Mouse (Mus musculus) C2C12 (cell line): ENCODE results near the gene Hmgcs1. TPM values are rescaled to one million over a fixed set of nuclear protein-coding genes. Genes with fewer than 3 reads are reported as not detected.

Source experiments
- H3K27me3 ChIP-seq: one replicate; pipeline ENCODE4 v1.6.1; 2011; ENCODE audit not compliant: control insufficient read depth, insufficient read depth, insufficient read length
- H3K36me3 ChIP-seq: one replicate; pipeline ENCODE4 v1.6.1; 2011; ENCODE audit not compliant: control insufficient read depth, insufficient read depth
- H3K4me3 ChIP-seq: one replicate; pipeline ENCODE4 v1.5.1; 2011; ENCODE audit warnings: mild to moderate bottlenecking, control low read depth; ENCODE audit not compliant: poor library complexity, insufficient read depth, severe bottlenecking
- H3K79me2 ChIP-seq: one replicate; pipeline ENCODE4 v1.6.1; 2011; ENCODE audit not compliant: control insufficient read depth, insufficient read depth
- H3K79me3 ChIP-seq: one replicate; pipeline ENCODE4 v1.6.1; 2011; ENCODE audit warnings: low read depth, control low read depth
- H3ac ChIP-seq: one replicate; pipeline ENCODE3; 2011; ENCODE audit warnings: low read depth; ENCODE audit not compliant: control insufficient read depth, insufficient read length
- CEBPB ChIP-seq: IDR thresholded peaks from one replicate; pipeline ENCODE4 v1.6.1; 2011; ENCODE audit warnings: low read depth, mild to moderate bottlenecking, control low read depth, moderate library complexity
- CTCF ChIP-seq: IDR thresholded peaks from one replicate; pipeline ENCODE4 v1.5.1; 2011; ENCODE audit not compliant: control insufficient read depth, insufficient read depth, insufficient read length
- FOSL1 ChIP-seq: IDR thresholded peaks from one replicate; pipeline ENCODE4 v1.8.0; 2011; ENCODE audit warnings: mild to moderate bottlenecking, low read length; ENCODE audit not compliant: poor library complexity, insufficient read depth, severe bottlenecking
- MAX ChIP-seq: IDR thresholded peaks from one replicate; pipeline ENCODE4 v1.6.1; 2011; ENCODE audit warnings: mild to moderate bottlenecking, control low read depth
- MYOD1 ChIP-seq: IDR thresholded peaks from one replicate; pipeline ENCODE4 v1.6.1; 2011; ENCODE audit warnings: low read depth; ENCODE audit not compliant: control insufficient read depth, insufficient read length
- MYOG ChIP-seq: IDR thresholded peaks from one replicate; pipeline ENCODE4 v1.6.1; 2011; ENCODE audit not compliant: control insufficient read depth, insufficient read length; ENCODE audit errors: extremely low read depth
- USF1 ChIP-seq: IDR thresholded peaks from one replicate; pipeline ENCODE4 v1.6.1; 2011; ENCODE audit warnings: low read depth, mild to moderate bottlenecking, control low read depth, moderate library complexity
- polyA plus RNA-seq: library from polyadenylated mRNA; unstranded; fragments of >200 nt; fragmentation: generic; extraction: Trizol; gene quantifications from one replicate; pipeline ENCODE4 v1.2.1, GENCODE M21; 2012; ENCODE audit warnings: missing spikeins

The Hmgcs1 gene
- polyA plus RNA-seq, 1 experiment: 45.6 TPM

DNA sequence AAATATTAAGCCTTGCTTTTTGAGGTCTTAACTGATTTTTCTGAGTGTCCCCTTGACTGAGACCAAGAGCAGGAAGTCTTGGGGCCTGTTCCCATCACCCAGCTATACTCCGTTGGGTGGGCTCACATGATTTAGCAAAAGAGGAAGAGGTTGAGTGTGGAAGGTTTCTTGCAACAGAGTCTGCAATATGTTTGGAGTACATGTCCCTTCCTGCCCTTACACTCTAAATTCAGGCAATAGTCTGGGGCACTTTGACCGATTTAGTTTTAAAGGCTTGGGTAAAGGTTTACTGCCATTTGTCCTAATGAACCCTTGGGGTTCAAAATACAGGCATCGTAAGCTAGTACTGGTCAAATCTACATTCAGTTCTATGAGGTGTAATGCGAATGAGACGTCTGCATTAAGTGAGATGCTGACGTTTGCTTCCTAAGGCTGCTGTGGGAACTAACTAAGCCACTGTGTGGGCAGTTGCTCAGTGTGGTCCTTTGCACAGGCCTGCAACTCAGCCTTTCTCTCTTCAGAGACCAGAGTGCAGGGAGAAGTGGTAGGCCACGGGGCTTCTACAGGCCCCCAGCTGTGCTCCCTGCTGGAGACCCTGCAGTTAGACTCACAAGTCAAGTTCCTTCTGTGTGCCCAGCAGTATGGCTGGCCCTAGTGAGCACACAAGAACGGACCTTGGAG lies 23.1 kb downstream of the Hmgcs1 start:
- peaks cover 27% of the 10 kb centered on the region for H3K36me3 ChIP-seq
- no peak overlapping the region for H3K4me3 ChIP-seq
- H3K79me2 ChIP-seq: no peaks in the 10 kb centered on the region
- no peak overlapping the region for H3ac ChIP-seq
- TF ChIP-seq MYOD1: no peak
- TF ChIP-seq USF1: no peak
- no peak for TF ChIP-seq MAX
- TF ChIP-seq MYOG: no peak
- TF ChIP-seq CTCF: no peak
- TF ChIP-seq CEBPB: no peak
- no peak for TF ChIP-seq FOSL1
- no peaks in the 10 kb centered on the region for H3K79me3 ChIP-seq
- no peaks in the 10 kb centered on the region for H3K27me3 ChIP-seq

- no peak overlapping the region for H3ac ChIP-seq
- no peaks in the 10 kb centered on the region for H3K27me3 ChIP-seq
- no peaks in the 10 kb centered on the region for H3K79me3 ChIP-seq
- H3K4me3 ChIP-seq: no peak overlapping the region
- peaks cover 22% of the 10 kb centered on the region for H3K36me3 ChIP-seq
- TF ChIP-seq MYOD1: no peak
- no peak for TF ChIP-seq USF1
- TF ChIP-seq CEBPB: no peak
- no peak for TF ChIP-seq FOSL1
- TF ChIP-seq MAX: no peak
- no peak for TF ChIP-seq MYOG
- no peak for TF ChIP-seq CTCF
- H3K79me2 ChIP-seq: no peaks in the 10 kb centered on the region
Observed at GRCm38 (mm10) chr13:119713821-119714220, 23.6 kb downstream of the Hmgcs1 start.

DNA sequence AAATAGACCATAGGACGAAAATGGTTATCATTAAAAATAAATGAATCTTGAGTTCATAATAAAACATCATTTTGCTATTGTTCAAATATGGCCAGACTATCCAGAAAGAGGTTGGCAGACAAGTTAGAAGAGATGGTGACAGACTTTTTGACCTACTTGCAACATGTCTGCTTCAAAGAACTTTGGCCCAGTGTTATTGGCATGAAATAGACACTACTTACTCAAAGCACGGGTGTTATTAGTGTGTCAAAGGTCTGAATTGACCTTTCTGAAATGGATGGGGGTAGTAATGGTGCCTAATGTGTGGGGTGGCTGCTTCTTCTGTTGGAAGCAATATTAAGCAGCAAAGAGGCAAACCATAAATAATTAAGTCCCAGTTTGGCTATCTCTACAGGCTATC lies 25.9 kb downstream of the Hmgcs1 start:
- H3ac ChIP-seq: no peak overlapping the region
- TF ChIP-seq MYOG: no peak
- no peak for TF ChIP-seq CEBPB
- TF ChIP-seq MAX: no peak
- no peak for TF ChIP-seq USF1
- TF ChIP-seq FOSL1: no peak
- no peak for TF ChIP-seq CTCF
- no peak for TF ChIP-seq MYOD1

GRCm38 (mm10) chr13:119722447-119722846 lies 32.3 kb downstream of the Hmgcs1 start:
- no peaks in the 10 kb centered on the region for H3K36me3 ChIP-seq
- no peak overlapping the region for H3K4me3 ChIP-seq
- H3K27me3 ChIP-seq: no peaks in the 10 kb centered on the region
- no peaks in the 10 kb centered on the region for H3K79me2 ChIP-seq
- no peak overlapping the region for H3ac ChIP-seq
- TF ChIP-seq MAX (peak; percentile 46), MYOD1 (no peak)
- no peaks in the 10 kb centered on the region for H3K79me3 ChIP-seq

More for the DNA sequence above, 25.9 kb downstream of the Hmgcs1 start:
- H3K79me2 ChIP-seq: no peaks in the 10 kb centered on the region
- H3K4me3 ChIP-seq: no peak overlapping the region
- no peaks in the 10 kb centered on the region for H3K79me3 ChIP-seq
- no peaks in the 10 kb centered on the region for H3K27me3 ChIP-seq
- H3K36me3 ChIP-seq: no peaks in the 10 kb centered on the region

DNA sequence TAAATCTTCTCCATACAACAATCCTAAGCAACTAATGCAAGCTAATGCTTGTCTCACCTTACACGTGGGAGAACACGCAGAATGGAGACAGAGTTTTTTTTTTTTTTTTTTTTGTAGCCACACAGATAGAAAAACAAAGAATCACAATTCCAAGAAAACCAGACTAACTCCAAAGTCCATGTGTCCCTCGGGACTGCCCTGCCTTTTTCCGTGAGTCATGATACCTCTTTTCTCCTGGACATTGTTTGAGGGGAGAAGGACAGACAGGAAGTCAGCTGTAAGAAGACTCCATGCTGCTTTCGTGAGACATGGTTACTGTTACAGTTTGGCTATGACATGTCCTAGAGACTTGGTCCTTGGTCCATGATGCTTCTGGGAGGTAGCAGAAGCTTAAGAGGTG lies 33.2 kb downstream of the Hmgcs1 start:
- no peaks in the 10 kb centered on the region for H3K79me3 ChIP-seq
- TF ChIP-seq FOSL1 (no peak), CTCF (no peak), USF1 (no peak), MAX (no peak), MYOD1 (no peak), MYOG (no peak), CEBPB (no peak)
- no peaks in the 10 kb centered on the region for H3K27me3 ChIP-seq
- H3K79me2 ChIP-seq: no peaks in the 10 kb centered on the region
- H3K36me3 ChIP-seq: no peaks in the 10 kb centered on the region
- H3K4me3 ChIP-seq: no peak overlapping the region
- no peak overlapping the region for H3ac ChIP-seq

DNA sequence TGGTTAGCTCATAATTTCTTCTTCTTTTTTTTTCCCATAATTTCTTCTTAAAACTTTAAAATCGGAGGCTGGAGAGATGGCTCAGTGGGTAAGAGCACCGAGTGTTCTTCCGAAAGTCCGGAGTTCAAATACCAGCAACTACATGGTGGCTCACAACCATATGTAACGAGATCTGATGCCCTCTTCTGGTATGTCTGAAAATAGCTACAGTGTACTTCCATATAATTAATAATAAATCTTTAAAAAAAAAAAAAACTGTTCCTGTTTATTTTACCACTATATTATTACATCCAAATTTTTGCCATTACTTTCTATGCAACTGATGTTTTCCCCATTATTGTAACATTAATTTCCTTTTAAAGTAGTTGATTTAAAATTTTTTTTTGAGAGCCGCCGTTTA lies 34.4 kb downstream of the Hmgcs1 start:
- TF ChIP-seq USF1 (no peak), MAX (no peak), CTCF (no peak), MYOG (no peak), FOSL1 (no peak), CEBPB (no peak), MYOD1 (no peak)
- no peaks in the 10 kb centered on the region for H3K27me3 ChIP-seq
- H3ac ChIP-seq: no peak overlapping the region
- no peak overlapping the region for H3K4me3 ChIP-seq
- no peaks in the 10 kb centered on the region for H3K79me2 ChIP-seq
- no peaks in the 10 kb centered on the region for H3K36me3 ChIP-seq
- H3K79me3 ChIP-seq: no peaks in the 10 kb centered on the region
